Mouse (Mus musculus): Measurements from ENCODE around the gene Kdelr1. TPM values are rescaled to one million over a fixed set of nuclear protein-coding genes. Genes with fewer than 3 reads are reported as not detected.

Kdelr1 gene
- polyA plus RNA-seq, 1 experiment from 2014 or later, result 96.6 TPM

- Histone ChIP-seq H3K9me3 (ENCODE audit: control insufficient read depth, low read length) (no peaks in the 10 kb centered on the region), H3K4me3 (replicated peaks; ENCODE audit: low read length) (no peak overlapping the region), H3K36me3 (replicated peaks; ENCODE audit: control insufficient read depth, insufficient read depth) (peaks cover 13% of the 10 kb centered on the region), H3K9ac (no peak overlapping the region), H3K4me1 (replicated peaks; ENCODE audit: control insufficient read depth, insufficient read depth, low read length) (no peaks in the 10 kb centered on the region), H3K27ac (no peak overlapping the region), H3K27me3 (ENCODE audit: control insufficient read depth, insufficient read depth, low read length) (no peaks in the 10 kb centered on the region), H3K4me2 (replicated peaks) (no peak overlapping the region)
- WGBS, result 89% methylated on average over 9 of the region's 9 CpGs
- ATAC-seq (ENCODE audit: low FRiP score) (no peak), DNase-seq (ENCODE audit: low spot score) (no peak)
These were observed 34.0 kb downstream of the Kdelr1 start for GRCm38 (mm10) chr7:45906622-45907021.

GRCm38 (mm10) chr7:45908384-45908783 is 35.8 kb downstream of the Kdelr1 start:
- Histone ChIP-seq H3K27ac (no peak overlapping the region), H3K4me2 (replicated peaks) (no peak overlapping the region), H3K9ac (no peak overlapping the region), H3K4me1 (replicated peaks; ENCODE audit: control insufficient read depth, insufficient read depth, low read length) (no peaks in the 10 kb centered on the region), H3K27me3 (ENCODE audit: control insufficient read depth, insufficient read depth, low read length) (no peaks in the 10 kb centered on the region), H3K4me3 (replicated peaks; ENCODE audit: low read length) (no peak overlapping the region), H3K9me3 (ENCODE audit: control insufficient read depth, low read length) (no peaks in the 10 kb centered on the region), H3K36me3 (replicated peaks; ENCODE audit: control insufficient read depth, insufficient read depth) (peaks cover 13% of the 10 kb centered on the region)
- DNase-seq (ENCODE audit: low spot score) (no peak), ATAC-seq (ENCODE audit: low FRiP score) (no peak)

- Histone ChIP-seq H3K4me2 (replicated peaks) (no peak overlapping the region), H3K27ac (no peak overlapping the region), H3K4me1 (replicated peaks; ENCODE audit: control insufficient read depth, insufficient read depth, low read length) (no peaks in the 10 kb centered on the region), H3K9ac (no peak overlapping the region), H3K4me3 (replicated peaks; ENCODE audit: low read length) (no peak overlapping the region), H3K9me3 (ENCODE audit: control insufficient read depth, low read length) (no peaks in the 10 kb centered on the region), H3K36me3 (replicated peaks; ENCODE audit: control insufficient read depth, insufficient read depth) (peaks cover 13% of the 10 kb centered on the region), H3K27me3 (ENCODE audit: control insufficient read depth, insufficient read depth, low read length) (no peaks in the 10 kb centered on the region)
- DNase-seq (ENCODE audit: low spot score) (no peak), ATAC-seq (ENCODE audit: low FRiP score) (no peak)
- 96% methylated on average over 16 of the region's 16 CpGs for WGBS
These were observed 36.6 kb downstream of the Kdelr1 start for GRCm38 (mm10) chr7:45909145-45909544.

- ATAC-seq (ENCODE audit: low FRiP score) (no peak), DNase-seq (ENCODE audit: low spot score) (no peak)
These were observed 41.5 kb downstream of the Kdelr1 start for GRCm38 (mm10) chr7:45914067-45914466.

GRCm38 (mm10) chr7:45915011-45915410 is 42.4 kb downstream of the Kdelr1 start:
- H3K4me2 ChIP-seq (replicated peaks), result no peak overlapping the region
- no peak for DNase-seq (ENCODE audit: low spot score)
- H3K36me3 ChIP-seq (replicated peaks; ENCODE audit: control insufficient read depth, insufficient read depth), result 0 out of 2 replicates have a peak, but pooled peaks cover 6% of the 10 kb centered on the region
- no peak overlapping the region; the same call in 1 of the 2 replicates for H3K9ac ChIP-seq
- no peak for ATAC-seq (ENCODE audit: low FRiP score)
- WGBS, result 95% methylated on average over 5 of the region's 5 CpGs
- no peak overlapping the region for H3K27ac ChIP-seq
- no peaks in the 10 kb centered on the region for H3K9me3 ChIP-seq (ENCODE audit: control insufficient read depth, low read length)
- H3K4me1 ChIP-seq (replicated peaks; ENCODE audit: control insufficient read depth, insufficient read depth, low read length), result peaks cover 19% of the 10 kb centered on the region
- H3K4me3 ChIP-seq (replicated peaks; ENCODE audit: low read length), result no peak overlapping the region
- H3K27me3 ChIP-seq (ENCODE audit: control insufficient read depth, insufficient read depth, low read length), result no peaks in the 10 kb centered on the region

More at GRCm38 (mm10) chr7:45914067-45914466, 41.5 kb downstream of the Kdelr1 start:
- H3K27ac ChIP-seq, result no peak overlapping the region
- 0 out of 2 replicates have a peak, but pooled peaks cover 6% of the 10 kb centered on the region for H3K36me3 ChIP-seq (replicated peaks; ENCODE audit: control insufficient read depth, insufficient read depth)
- H3K4me3 ChIP-seq (replicated peaks; ENCODE audit: low read length), result no peak overlapping the region
- no peaks in the 10 kb centered on the region for H3K27me3 ChIP-seq (ENCODE audit: control insufficient read depth, insufficient read depth, low read length)
- H3K9ac ChIP-seq, result no peak overlapping the region
- H3K9me3 ChIP-seq (ENCODE audit: control insufficient read depth, low read length), result no peaks in the 10 kb centered on the region
- H3K4me2 ChIP-seq (replicated peaks), result no peak overlapping the region
- WGBS, result 85% methylated on average over 6 of the region's 6 CpGs
- peaks cover 19% of the 10 kb centered on the region for H3K4me1 ChIP-seq (replicated peaks; ENCODE audit: control insufficient read depth, insufficient read depth, low read length)

- peaks cover 19% of the 10 kb centered on the region for H3K4me1 ChIP-seq (replicated peaks; ENCODE audit: control insufficient read depth, insufficient read depth, low read length)
- H3K27ac ChIP-seq, result peak overlapping the region; percentile 88
- no peaks in the 10 kb centered on the region for H3K27me3 ChIP-seq (ENCODE audit: control insufficient read depth, insufficient read depth, low read length)
- H3K9ac ChIP-seq, result peak overlapping the region; percentile 62
- peak; percentile 90 for ATAC-seq (ENCODE audit: low FRiP score)
- DNase-seq (ENCODE audit: low spot score), result peak; percentile 81
- H3K4me3 ChIP-seq (replicated peaks; ENCODE audit: low read length), result peak overlapping the region; percentile 17
- H3K4me2 ChIP-seq (replicated peaks), result peak overlapping the region; percentile 55
- 32% methylated on average over 26 of the region's 26 CpGs for WGBS
- no peaks in the 10 kb centered on the region for H3K36me3 ChIP-seq (replicated peaks; ENCODE audit: control insufficient read depth, insufficient read depth)
- H3K9me3 ChIP-seq (ENCODE audit: control insufficient read depth, low read length), result no peaks in the 10 kb centered on the region
These were observed 43.8 kb downstream of the Kdelr1 start for GRCm38 (mm10) chr7:45916056-45917003.

GRCm38 (mm10) chr7:45917004-45917704 is 44.6 kb downstream of the Kdelr1 start:
- Histone ChIP-seq H3K4me3 (replicated peaks; ENCODE audit: low read length) (peak overlapping the region; percentile 17; the same call in 1 of the 2 replicates), H3K36me3 (replicated peaks; ENCODE audit: control insufficient read depth, insufficient read depth) (no peaks in the 10 kb centered on the region), H3K9ac (peak overlapping the region; percentile 62), H3K9me3 (ENCODE audit: control insufficient read depth, low read length) (no peaks in the 10 kb centered on the region), H3K4me1 (replicated peaks; ENCODE audit: control insufficient read depth, insufficient read depth, low read length) (peaks cover 19% of the 10 kb centered on the region), H3K4me2 (replicated peaks) (peak overlapping the region; percentile 55), H3K27me3 (ENCODE audit: control insufficient read depth, insufficient read depth, low read length) (no peaks in the 10 kb centered on the region), H3K27ac (peak overlapping the region; percentile 88)
- no peak for DNase-seq (ENCODE audit: low spot score)
- no peak; the same call in 1 of the 2 replicates for ATAC-seq (ENCODE audit: low FRiP score)
- 33% methylated on average over 13 of the region's 13 CpGs for WGBS

GRCm38 (mm10) chr7:45917926-45918325 is 45.4 kb downstream of the Kdelr1 start:
- no peak overlapping the region for H3K27ac ChIP-seq
- H3K4me2 ChIP-seq (replicated peaks), result no peak overlapping the region
- H3K4me3 ChIP-seq (replicated peaks; ENCODE audit: low read length), result no peak overlapping the region
- WGBS, result 90% methylated on average over 15 of the region's 15 CpGs
- H3K27me3 ChIP-seq (ENCODE audit: control insufficient read depth, insufficient read depth, low read length), result no peaks in the 10 kb centered on the region
- no peak for DNase-seq (ENCODE audit: low spot score)
- peak overlapping the region; percentile 62; the same call in 1 of the 2 replicates for H3K9ac ChIP-seq
- H3K4me1 ChIP-seq (replicated peaks; ENCODE audit: control insufficient read depth, insufficient read depth, low read length), result peaks cover 24% of the 10 kb centered on the region
- no peaks in the 10 kb centered on the region for H3K36me3 ChIP-seq (replicated peaks; ENCODE audit: control insufficient read depth, insufficient read depth)
- H3K9me3 ChIP-seq (ENCODE audit: control insufficient read depth, low read length), result no peaks in the 10 kb centered on the region
- no peak for ATAC-seq (ENCODE audit: low FRiP score)

- ATAC-seq (ENCODE audit: low FRiP score) (no peak), DNase-seq (ENCODE audit: low spot score) (no peak)
- H3K4me2 ChIP-seq (replicated peaks), result no peak overlapping the region
- peaks cover 24% of the 10 kb centered on the region for H3K4me1 ChIP-seq (replicated peaks; ENCODE audit: control insufficient read depth, insufficient read depth, low read length)
- no peak overlapping the region for H3K27ac ChIP-seq
- no peaks in the 10 kb centered on the region for H3K36me3 ChIP-seq (replicated peaks; ENCODE audit: control insufficient read depth, insufficient read depth)
- H3K4me3 ChIP-seq (replicated peaks; ENCODE audit: low read length), result no peak overlapping the region
- no peak overlapping the region for H3K9ac ChIP-seq
- no peaks in the 10 kb centered on the region for H3K9me3 ChIP-seq (ENCODE audit: control insufficient read depth, low read length)
- H3K27me3 ChIP-seq (ENCODE audit: control insufficient read depth, insufficient read depth, low read length), result no peaks in the 10 kb centered on the region
- whole genome bisulfite sequencing, result 69% methylated on average over 14 of the region's 14 CpGs
These were observed 46.6 kb downstream of the Kdelr1 start for GRCm38 (mm10) chr7:45919083-45919671.
